Mouse (Mus musculus) forebrain, postnatal 0 days (tissue): Measurements from ENCODE around the gene Uba52. TPM values are rescaled to one million over a fixed set of nuclear protein-coding genes. Genes with fewer than 3 reads are reported as not detected.
A peak's percentile ranks its signal among the peaks of the same experiment; 100 is the strongest.
"Not testable (repeated sequence)": the region's sequence is repeated elsewhere in the genome, so short reads cannot be mapped to it uniquely, and the experiment has no call there.

Experiments
- ATAC-seq: fragments of 200-750 bp; cut with Nextera tagmentation; 2 replicates; pipeline ENCODE4 v1.8.0; 2017; ENCODE audit warnings: mild to moderate bottlenecking, moderate library complexity
- DNase-seq: peaks from one replicate; pipeline ENCODE4 v3.0.0-alpha.2; 2015
- H3K27ac ChIP-seq: fragments of 300-500 bp; sonication (generic); 2 replicates; pipeline ENCODE4 v1.5.1; 2014; ENCODE audit warnings: low read depth, mild to moderate bottlenecking, antibody characterized with exemption, low read length, moderate library complexity, mixed read lengths
- H3K27me3 ChIP-seq: fragments of 300-500 bp; sonication (generic); 2 replicates; pipeline ENCODE4 v1.6.1; 2014; ENCODE audit warnings: mild to moderate bottlenecking, low read length, mixed read lengths; ENCODE audit not compliant: insufficient read depth
- H3K36me3 ChIP-seq: fragments of 300-500 bp; sonication (generic); 2 replicates; pipeline ENCODE4 v1.6.1; 2014; ENCODE audit warnings: mild to moderate bottlenecking, moderate library complexity; ENCODE audit not compliant: insufficient read depth
- H3K4me1 ChIP-seq: fragments of 300-500 bp; sonication (generic); 2 replicates; pipeline ENCODE4 v1.6.1; 2014; ENCODE audit warnings: antibody characterized with exemption; ENCODE audit not compliant: insufficient read depth
- H3K4me2 ChIP-seq: fragments of 300-500 bp; sonication (generic); 2 replicates; pipeline ENCODE4 v1.6.1; 2014; ENCODE audit warnings: low read depth, mild to moderate bottlenecking, moderate library complexity
- H3K4me3 ChIP-seq: fragments of 300-500 bp; sonication (generic); 2 replicates; pipeline ENCODE4 v1.5.1; 2014; ENCODE audit warnings: low read depth, low read length, mixed read lengths
- H3K9ac ChIP-seq: fragments of 300-500 bp; sonication (generic); 2 replicates; pipeline ENCODE4 v1.6.1; 2014; ENCODE audit warnings: mild to moderate bottlenecking
- H3K9me3 ChIP-seq: fragments of 300-500 bp; sonication (generic); 2 replicates; pipeline ENCODE4 v1.6.1; 2016; ENCODE audit warnings: low read length
- CTCF ChIP-seq: sonication (generic); IDR thresholded peaks from 2 replicates; pipeline ENCODE4 v1.5.1; 2016; ENCODE audit warnings: antibody characterized with exemption, control low read depth, low read depth
- WGBS: fragments of 180-500 bp; shearing (Covaris S2); extraction: QIAGEN DNeasy Blood & Tissue Kit; methylation state at CpG from one replicate; pipeline ENCODE4 v1.1.7; 2014; 5-methylcytosine and 5-hydroxymethylcytosine counted together
- polyA plus RNA-seq: library from polyadenylated mRNA; unstranded; fragments of >200 nt; fragmentation: Nextera tagmentation; extraction: Ambion mirVana; gene quantifications from 2 replicates; pipeline ENCODE4 v1.2.1, GENCODE M21; 2015
- total RNA-seq: library from RNA; depleted of rRNA; stranded (reverse); fragments of >200 nt; gene quantifications from 2 replicates; pipeline ENCODE4 v1.2.3, GENCODE M21; 2014

Gene Uba52
- total and polyA plus RNA-seq, 2 experiments from 2014 or later, result 459 to 808 TPM

DNA sequence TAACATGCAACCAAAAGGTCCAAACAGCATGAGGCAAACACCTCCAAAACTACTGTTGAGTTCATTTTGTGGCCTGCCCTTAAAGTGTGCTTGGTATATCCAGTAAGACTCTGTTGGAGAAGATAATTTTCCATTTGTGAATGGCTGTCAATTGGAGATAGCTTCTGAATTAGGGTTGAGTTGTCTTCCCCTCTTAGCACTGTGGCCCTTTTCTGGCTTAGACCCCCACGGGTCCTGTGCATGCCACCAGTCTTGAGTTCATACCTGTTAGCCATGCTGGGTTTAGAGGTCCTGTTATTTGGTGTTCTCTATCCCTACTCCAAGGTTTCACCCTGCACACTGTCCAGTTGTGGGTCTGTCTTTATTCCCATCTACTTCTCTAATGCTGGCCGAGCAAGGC, 1.2 kb upstream of the Uba52 start:
- no peak for DNase-seq
- no peak for TF ChIP-seq CTCF
- Histone ChIP-seq H3K9ac (no peak overlapping the region), H3K9me3 (no peaks in the 10 kb centered on the region), H3K36me3 (peaks cover 36% of the 10 kb centered on the region), H3K4me2 (no peak overlapping the region), H3K27me3 (no peaks in the 10 kb centered on the region), H3K4me3 (no peak overlapping the region), H3K27ac (no peak overlapping the region), H3K4me1 (peaks cover 13% of the 10 kb centered on the region; the same call in 1 of the 2 replicates)
- WGBS, result 97% methylated on average over 2 of the region's 2 CpGs
- ATAC-seq, result no peak

GRCm38 (mm10) chr8:70511174-70511573, 573 bp upstream of the Uba52 start:
- H3K9ac ChIP-seq, result peak overlapping the region; percentile 74
- DNase-seq, H3K9me3 ChIP-seq, H3K27me3 ChIP-seq, ATAC-seq: not testable (repeated sequence)
- peak overlapping the region; percentile 96; the same call in 1 of the 2 replicates for H3K27ac ChIP-seq
- peaks cover 13% of the 10 kb centered on the region; the same call in 1 of the 2 replicates for H3K4me1 ChIP-seq
- peaks cover 36% of the 10 kb centered on the region for H3K36me3 ChIP-seq
- H3K4me2 ChIP-seq, result peak overlapping the region; percentile 95
- 89% methylated on average over 6 of the region's 6 CpGs for WGBS
- H3K4me3 ChIP-seq, result peak overlapping the region; percentile 65; the same call in 1 of the 2 replicates

- no peaks in the 10 kb centered on the region for H3K9me3 ChIP-seq
- 0 out of 2 replicates have a peak overlapping the region, but pooled peaks have one; percentile 96 for H3K27ac ChIP-seq
- peak overlapping the region; percentile 95 for H3K4me2 ChIP-seq
- H3K27me3 ChIP-seq, result no peaks in the 10 kb centered on the region
- ATAC-seq, result no peak
- H3K4me1 ChIP-seq, result peaks cover 23% of the 10 kb centered on the region; the same call in 1 of the 2 replicates
- no peak for TF ChIP-seq CTCF
- H3K4me3 ChIP-seq, result peak overlapping the region; percentile 65
- H3K36me3 ChIP-seq, result peaks cover 32% of the 10 kb centered on the region
- peak overlapping the region; percentile 74 for H3K9ac ChIP-seq
- WGBS, result 16% methylated on average over 25 of the region's 25 CpGs
- no peak for DNase-seq
Observed at GRCm38 (mm10) chr8:70509281-70509952, 1.2 kb downstream of the Uba52 start.

DNA sequence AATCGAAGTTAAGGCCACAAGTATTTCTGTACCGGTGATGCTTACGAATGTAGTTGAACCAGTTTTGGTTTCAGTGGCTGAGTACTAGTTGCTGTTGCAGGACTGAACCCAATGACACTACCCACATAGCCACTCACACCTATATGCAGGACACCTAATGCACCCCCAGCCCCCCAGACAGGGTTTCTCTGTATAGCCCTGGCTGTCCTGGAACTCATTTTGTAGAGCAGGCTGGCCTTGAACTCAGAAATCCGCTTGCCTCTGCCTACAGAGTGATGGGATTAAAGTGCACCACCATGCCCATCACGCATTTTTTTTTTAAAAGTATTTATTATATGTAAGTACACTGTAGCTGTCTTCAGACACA, 3.6 kb downstream of the Uba52 start:
- H3K4me3 ChIP-seq, result no peak overlapping the region
- peaks cover 24% of the 10 kb centered on the region for H3K36me3 ChIP-seq
- no peak overlapping the region for H3K27ac ChIP-seq
- H3K9ac ChIP-seq, result no peak overlapping the region
- WGBS, result 57% methylated on average over 5 of the region's 5 CpGs
- DNase-seq, result no peak
- 0 out of 2 replicates have a peak, but pooled peaks cover 7% of the 10 kb centered on the region for H3K27me3 ChIP-seq
- no peak for ATAC-seq
- H3K4me2 ChIP-seq, result no peak overlapping the region
- H3K4me1 ChIP-seq, result peaks cover 23% of the 10 kb centered on the region; the same call in 1 of the 2 replicates
- H3K9me3 ChIP-seq, result no peaks in the 10 kb centered on the region
- TF ChIP-seq CTCF, result no peak

DNA sequence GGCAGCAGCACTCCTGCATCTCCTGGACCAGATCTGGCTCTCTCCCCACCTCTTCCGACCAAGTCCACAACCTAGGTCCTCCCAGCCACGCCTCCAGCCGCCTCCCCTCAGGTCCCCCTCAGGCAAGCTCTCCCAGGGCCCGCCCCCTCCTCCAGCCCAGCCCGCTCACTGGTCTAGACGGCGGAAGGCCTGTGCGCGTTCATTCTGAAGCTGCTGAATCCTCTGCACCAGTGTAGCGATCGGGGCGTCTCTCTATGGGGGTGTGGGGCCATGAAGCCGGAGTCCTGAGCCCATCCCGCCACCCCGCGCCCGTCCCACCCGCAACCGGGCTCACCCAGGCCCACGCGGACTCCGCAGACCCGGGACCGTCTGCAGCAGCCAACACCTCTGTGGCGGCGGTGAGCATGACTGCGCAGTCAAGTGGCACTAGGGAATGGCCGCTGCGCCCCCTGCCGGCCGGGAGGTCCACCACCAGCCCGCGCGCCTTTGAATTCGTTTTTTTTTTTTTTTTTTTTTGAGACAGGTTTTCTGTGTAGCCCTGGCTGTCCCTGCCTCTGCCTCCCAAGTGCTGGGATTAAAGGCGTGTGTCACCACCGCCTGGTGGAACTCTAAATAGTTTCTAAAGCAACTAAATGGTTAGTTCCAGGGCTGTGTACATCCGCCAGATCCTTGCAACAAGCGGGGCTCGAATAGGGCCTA, 4.1 kb downstream of the Uba52 start, which contains the start of gene Rex1bd:
Gene Rex1bd, minus strand, starts transcription at position 425 of the 699 bp plus-strand sequence.
- 4% methylated on average over 40 of the region's 40 CpGs for WGBS
- Histone ChIP-seq H3K4me1 (peaks cover 23% of the 10 kb centered on the region; the same call in 1 of the 2 replicates), H3K27ac (peak within 1 kb of the TSS; percentile 96), H3K27me3 (0 out of 2 replicates have a peak, but pooled peaks cover 12% of the 10 kb centered on the region), H3K4me2 (peak within 1 kb of the TSS; percentile 83), H3K9ac (peak within 1 kb of the TSS; percentile 93), H3K36me3 (peaks cover 24% of the 10 kb centered on the region), H3K9me3 (no peaks in the 10 kb centered on the region), H3K4me3 (peak within 1 kb of the TSS; percentile 80)
- DNase-seq, result peak; percentile 96
- peak; percentile 95 for TF ChIP-seq CTCF
- ATAC-seq, result peak; percentile 83

DNA sequence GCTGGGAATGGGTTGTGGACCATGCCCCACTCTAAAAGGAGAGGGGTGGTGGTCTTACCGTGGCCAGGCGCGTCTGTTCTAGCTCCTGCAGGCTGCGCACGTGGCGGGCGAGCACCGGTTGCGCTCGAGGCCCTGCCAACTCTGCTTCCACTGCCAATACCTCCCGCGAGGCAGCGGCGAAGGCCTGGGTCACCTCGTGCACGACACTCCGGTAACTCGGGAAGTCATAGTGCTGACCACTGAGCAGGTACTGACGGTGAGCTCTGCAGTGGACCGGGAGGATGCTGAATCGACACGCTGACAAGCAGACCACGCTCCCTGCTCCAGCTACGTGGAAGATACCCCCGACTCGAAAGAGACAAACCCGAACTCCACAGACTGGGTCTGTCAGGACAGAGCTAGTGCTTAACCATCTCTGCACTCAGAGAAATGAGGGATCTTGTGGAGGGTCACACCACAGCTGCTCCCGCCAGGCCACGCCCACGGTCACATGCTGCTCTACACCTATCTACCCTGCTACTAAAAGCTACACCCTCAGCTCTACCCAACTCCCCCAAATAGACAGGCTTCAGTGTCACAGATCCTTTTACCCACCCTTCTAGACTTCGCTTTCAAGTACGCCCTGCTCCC, 4.8 kb downstream of the Uba52 start:
- peak overlapping the region; percentile 96 for H3K27ac ChIP-seq
- no peak for TF ChIP-seq CTCF
- H3K9ac ChIP-seq, result peak overlapping the region; percentile 93
- H3K9me3 ChIP-seq, result no peaks in the 10 kb centered on the region
- peaks cover 12% of the 10 kb centered on the region; the same call in 1 of the 2 replicates for H3K27me3 ChIP-seq
- H3K4me2 ChIP-seq, result peak overlapping the region; percentile 83
- H3K4me1 ChIP-seq, result peaks cover 23% of the 10 kb centered on the region; the same call in 1 of the 2 replicates
- H3K4me3 ChIP-seq, result peak overlapping the region; percentile 80
- H3K36me3 ChIP-seq, result peaks cover 24% of the 10 kb centered on the region
- DNase-seq, result no peak
- ATAC-seq, result peak; percentile 21
- WGBS, result 31% methylated on average over 30 of the region's 32 CpGs
